Mouse (Mus musculus): Measurements from ENCODE around the gene Kpna6.

Kpna6 gene

DNA sequence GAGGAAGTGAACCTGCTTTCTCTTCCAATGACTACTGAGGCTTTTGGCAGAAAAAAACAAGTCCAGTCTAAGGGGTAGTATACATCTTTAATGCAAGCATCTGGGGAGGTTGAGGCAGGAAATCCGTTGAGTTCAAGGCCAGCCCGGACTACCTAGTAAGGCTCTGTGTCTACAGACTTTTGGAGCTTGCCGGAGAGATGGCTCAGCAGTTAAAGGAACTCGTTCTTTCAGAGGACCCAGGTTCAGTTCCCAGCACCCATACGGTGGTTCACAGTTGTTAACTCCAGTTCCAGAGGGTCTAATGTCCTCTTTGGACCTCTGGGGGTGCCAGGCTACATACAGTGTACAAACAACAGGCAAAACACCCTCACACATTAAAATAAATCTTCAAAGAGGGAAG, 54.5 kb downstream of the Kpna6 start:
- no peak for DNase-seq (ENCODE audit: low spot score)

DNA sequence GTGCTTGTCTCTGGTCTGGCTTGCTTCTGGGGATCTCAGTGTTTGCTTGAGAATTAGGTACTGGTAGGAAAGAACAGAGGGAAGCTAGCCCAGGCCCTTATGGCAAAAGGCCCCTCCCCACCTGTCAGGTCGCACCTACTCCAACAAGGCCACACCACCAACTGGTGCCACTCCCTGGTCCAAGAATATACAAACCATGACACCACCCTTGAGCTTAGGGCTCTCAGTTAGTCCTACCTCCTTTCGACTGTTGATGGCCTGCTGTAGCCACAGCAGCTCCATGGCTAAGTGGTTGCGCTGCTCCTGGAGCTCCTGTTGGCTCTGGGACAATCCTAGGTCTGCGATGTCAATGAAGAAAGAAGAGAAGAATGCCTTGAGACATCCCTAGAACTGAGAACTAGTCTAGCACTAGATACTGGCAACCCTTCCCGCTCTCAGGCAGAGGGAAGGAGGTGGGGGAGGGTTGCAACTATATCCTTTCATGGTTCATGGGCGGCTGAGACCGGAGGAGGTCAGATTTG, 55.4 kb downstream of the Kpna6 start:
- no peak for DNase-seq (ENCODE audit: low spot score)

DNA sequence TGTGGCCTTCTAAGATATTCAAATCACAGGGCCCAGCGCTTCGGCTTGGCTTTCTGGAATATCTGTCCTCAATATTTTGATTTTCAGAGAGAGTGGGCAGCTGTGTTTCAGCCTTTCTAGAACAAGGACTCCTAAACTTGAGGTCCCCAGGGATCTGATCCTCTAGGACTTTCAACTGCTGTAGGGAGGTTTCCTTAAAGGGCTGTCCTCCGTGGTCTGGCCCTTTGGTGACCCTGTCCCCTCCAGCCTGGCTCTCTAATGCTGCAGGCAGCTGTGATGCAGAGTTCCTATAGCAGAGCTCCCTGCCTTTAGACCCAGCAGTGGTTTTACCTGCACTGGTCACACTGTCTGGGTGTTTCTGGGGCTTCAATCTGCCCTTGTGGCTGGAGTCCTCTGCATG, 55.9 kb downstream of the Kpna6 start:
- DNase-seq (ENCODE audit: low spot score): no peak

DNA sequence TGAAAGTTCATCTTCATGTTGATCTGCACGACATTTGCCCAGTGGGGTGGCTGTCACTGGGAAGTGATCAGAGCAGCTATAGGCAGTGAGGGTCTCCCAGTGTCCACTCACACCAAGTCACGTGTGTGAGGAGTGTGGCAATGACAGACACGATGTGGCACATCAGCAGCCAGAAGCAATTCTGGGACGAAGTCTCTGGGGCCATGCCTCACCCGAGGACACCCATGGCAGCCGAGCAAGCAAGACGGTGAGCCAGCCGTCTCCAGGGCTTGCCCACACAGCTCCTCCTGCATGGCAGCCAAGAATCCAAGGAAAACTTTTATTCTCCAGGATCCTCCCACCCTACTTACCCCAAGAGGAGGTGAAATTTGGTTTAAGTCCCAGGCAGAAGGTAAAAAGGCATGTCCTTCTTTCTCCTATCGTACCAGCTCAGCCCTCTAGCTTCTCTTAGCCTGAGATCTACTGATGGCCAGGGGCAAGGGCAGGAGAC, 56.7 kb downstream of the Kpna6 start:
- no peak for DNase-seq (ENCODE audit: low spot score)

DNA sequence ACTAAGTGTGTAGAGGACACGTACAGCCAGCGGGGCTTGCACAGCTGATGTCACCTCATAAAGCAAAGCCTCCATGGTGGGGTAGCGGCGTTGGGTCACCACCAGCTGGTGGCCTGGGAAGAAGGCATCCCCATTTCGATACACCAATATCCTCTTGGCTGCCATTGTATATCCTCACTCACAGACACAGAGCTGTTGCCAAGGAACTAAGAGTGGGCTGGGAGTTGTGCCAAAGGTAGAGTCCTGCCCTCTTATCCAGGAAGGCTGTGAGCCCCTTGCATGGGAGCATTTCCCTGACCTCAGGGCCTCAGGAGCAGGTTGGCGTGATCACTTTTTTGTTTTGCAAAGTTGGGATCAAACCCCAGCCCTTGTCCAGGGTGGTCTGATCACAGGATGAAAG, 58.5 kb downstream of the Kpna6 start, which contains the start of gene Dcdc2b:
Dcdc2b (minus strand) TSS at position 165 of the 400 bp plus-strand sequence.
- DNase-seq (ENCODE audit: low spot score): no peak

DNA sequence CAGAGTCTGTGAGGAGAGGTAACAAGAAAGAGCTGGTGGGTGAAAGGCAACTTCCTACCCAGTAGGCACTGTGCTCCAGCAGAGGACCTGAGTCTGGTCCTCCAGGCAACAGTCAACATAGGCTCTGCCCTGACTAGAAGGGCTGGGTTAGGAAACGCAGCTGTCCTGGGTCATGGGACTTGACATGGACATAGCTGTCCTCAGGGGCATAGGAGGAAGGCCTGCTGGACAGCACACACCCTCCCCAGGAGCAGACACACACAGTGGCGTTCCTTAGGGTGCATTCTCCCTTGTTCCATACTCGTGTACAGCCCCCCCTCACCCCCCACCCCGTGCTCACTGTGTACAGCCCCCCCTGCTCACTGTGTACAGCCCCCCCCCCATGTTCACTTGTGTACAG, 62.1 kb downstream of the Kpna6 start:
- no peak for DNase-seq (ENCODE audit: low spot score)

DNA sequence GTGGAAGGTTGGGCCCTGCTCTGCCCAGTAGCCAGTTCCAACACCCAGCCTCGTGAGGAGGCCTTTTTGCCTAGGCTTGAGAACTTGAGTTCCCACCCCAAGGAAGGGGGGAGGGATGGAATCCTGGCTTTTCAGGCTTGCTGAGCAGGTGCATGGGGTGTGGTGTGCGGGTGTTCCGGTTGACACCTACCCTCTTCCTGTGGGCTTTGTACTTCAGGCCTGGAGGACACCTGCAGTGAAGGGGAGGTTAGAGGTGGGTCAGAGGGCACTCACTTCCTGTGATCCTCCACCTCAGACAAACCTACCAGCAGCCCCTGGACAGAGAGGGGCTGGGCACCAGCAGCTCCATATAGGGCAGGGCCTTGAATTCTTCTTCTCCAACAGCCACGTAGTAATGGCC, 62.5 kb downstream of the Kpna6 start:
- DNase-seq (ENCODE audit: low spot score): no peak

DNA sequence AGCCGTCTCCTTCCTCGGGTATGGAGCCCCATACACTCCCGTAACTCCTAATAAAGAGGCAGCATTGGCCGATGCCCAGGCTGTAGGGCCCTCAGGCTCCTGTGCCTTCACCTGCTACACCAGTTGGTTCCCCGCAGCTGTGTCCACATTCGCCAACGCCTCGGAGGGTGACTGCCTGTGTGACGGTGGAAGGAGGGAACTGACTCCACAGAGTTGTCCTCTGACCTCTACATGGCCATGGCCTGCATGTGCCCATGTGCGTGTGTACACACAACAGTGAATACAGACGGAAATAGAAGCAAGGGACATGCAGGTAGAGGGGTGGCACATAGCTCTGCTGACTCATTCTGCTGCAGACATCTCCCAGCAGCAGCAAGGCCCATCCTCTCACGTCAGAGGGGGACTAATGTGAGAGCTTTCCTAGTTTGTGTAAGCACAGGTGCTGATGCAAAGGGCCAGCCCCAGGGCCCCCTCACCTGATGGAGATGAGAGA, 63.4 kb downstream of the Kpna6 start:
- no peak for DNase-seq (ENCODE audit: low spot score)

DNA sequence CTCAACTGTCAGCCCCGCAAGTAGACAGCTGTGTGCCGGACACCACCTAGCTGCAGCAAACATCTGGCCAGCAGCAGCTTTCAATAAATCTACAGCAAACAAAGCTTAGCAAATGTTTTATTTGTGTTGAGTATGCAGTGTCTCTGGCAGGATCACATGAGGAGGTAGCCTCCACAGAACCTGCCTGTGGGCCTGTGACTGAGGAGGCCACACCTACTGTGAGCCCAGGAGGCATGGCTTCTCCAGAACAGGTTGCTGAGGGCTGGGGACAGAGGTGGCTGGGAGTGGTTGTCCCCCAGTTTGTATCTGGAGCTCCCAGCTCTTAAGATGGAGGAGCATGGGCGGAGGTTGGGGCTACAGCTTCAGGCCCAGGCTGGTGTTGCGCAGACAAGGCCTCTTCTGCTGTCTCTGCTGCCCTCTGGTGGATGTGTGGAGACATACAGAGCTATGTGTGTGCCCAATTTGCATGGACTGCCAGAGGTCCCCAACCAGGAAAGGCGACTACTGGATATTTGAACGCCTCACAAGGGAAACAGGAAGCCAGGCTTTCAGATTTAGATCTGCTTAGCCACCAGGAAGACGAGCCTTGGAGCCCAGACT, 64.0 kb downstream of the Kpna6 start:
- DNase-seq (ENCODE audit: low spot score): peak; percentile 65

DNA sequence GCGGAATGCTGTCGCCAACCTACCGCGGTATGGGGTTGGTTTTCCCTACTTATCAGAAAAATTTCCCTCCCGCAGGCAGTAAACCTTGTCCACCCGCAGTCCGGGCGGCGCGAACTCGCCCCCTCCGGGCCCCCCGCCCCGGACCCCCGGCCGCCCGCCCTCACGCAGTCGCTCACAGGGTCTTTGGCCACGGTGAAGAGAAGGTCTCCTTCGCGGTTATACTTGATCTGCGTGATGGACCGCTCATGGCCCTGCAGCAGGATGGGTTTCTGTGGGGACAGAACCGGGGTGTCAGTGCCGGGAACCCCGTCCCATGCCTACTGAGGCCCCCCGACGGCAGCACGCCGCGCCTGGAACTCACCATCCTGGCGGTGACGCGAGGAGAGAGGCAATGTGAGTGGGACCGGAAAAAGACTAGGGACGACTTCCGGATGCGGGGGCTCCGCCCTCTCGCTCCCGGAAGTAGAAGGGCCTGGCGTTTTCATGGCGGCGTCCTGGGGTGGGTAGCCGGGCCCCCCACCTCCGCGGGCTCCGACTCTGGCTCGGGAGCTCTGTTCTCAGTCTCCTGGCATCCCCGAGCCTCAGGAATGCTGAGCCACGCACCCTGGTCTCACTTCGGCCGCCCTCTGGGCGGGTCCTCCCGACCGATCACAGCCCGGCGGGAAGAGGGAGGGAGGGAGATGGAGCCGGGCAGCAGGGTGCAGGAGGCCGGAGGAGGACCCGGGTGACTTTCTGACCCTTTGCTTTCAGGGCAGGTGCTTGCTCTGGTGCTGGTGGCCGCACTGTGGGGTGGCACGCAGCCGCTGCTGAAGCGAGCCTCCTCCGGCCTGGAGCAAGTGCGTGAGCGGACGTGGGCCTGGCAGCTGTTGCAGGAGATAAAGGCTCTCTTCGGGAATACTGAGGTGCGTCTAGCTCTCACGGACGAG, 72.1 kb downstream of the Kpna6 start, which contains the start of the genes Eif3i and Tmem234:
Eif3i (minus strand) TSS at position 416 of the 926 bp plus-strand sequence.
Tmem234 (plus strand) TSS at position 436 of the 926 bp plus-strand sequence.
- DNase-seq (ENCODE audit: low spot score): peak; percentile 81

Data from ovary, postnatal 36 days (tissue).